Mouse (Mus musculus) heart, embryonic 11.5 days (tissue): Measurements from ENCODE around the gene Wfdc5. TPM values are rescaled to one million over a fixed set of nuclear protein-coding genes. Genes with fewer than 3 reads are reported as not detected.

Experiments
- ATAC-seq: fragments of 200-750 bp; cut with Nextera tagmentation; replicated peaks from 2 replicates; pipeline ENCODE4 v1.8.0; 2017; ENCODE audit warnings: moderate library complexity; ENCODE audit not compliant: insufficient number of reproducible peaks, low FRiP score, low TSS enrichment
- H3K27ac ChIP-seq: fragments of 300-500 bp; sonication (generic); 2 replicates; pipeline ENCODE4 v1.5.1; 2014; ENCODE audit warnings: mild to moderate bottlenecking, low read depth, low read length
- H3K27me3 ChIP-seq: fragments of 300-500 bp; sonication (generic); 2 replicates; pipeline ENCODE4 v1.6.1; 2014; ENCODE audit warnings: mild to moderate bottlenecking, low read length, mixed read lengths; ENCODE audit not compliant: control insufficient read depth, insufficient read depth
- H3K36me3 ChIP-seq: fragments of 300-500 bp; sonication (generic); 2 replicates; pipeline ENCODE4 v1.6.1; 2014; ENCODE audit warnings: mild to moderate bottlenecking, low read length, moderate library complexity, mixed read lengths; ENCODE audit not compliant: control insufficient read depth, insufficient read depth
- H3K4me1 ChIP-seq: fragments of 300-500 bp; sonication (generic); 2 replicates; pipeline ENCODE4 v1.6.1; 2014; ENCODE audit warnings: low read length; ENCODE audit not compliant: control insufficient read depth, insufficient read depth
- H3K4me2 ChIP-seq: fragments of 300-500 bp; sonication (generic); 2 replicates; pipeline ENCODE4 v1.6.1; 2014; ENCODE audit warnings: mild to moderate bottlenecking, moderate library complexity
- H3K4me3 ChIP-seq: fragments of 300-500 bp; sonication (generic); 2 replicates; pipeline ENCODE4 v1.5.1; 2014; ENCODE audit warnings: low read depth, low read length
- H3K9ac ChIP-seq: fragments of 300-500 bp; sonication (generic); 2 replicates; pipeline ENCODE4 v1.6.1; 2014; ENCODE audit warnings: mild to moderate bottlenecking, low read depth, low read length, moderate library complexity
- H3K9me3 ChIP-seq: fragments of 300-500 bp; sonication (generic); replicated peaks from 2 replicates; pipeline ENCODE4 v1.6.1; 2016; ENCODE audit warnings: low read length; ENCODE audit not compliant: control insufficient read depth
- WGBS: fragments of 180-500 bp; shearing (Covaris S2); extraction: QIAGEN DNeasy Blood & Tissue Kit; methylation state at CpG from one replicate; pipeline ENCODE4 v1.1.7; 2014; ENCODE audit not compliant: insufficient replicate concordance; 5-methylcytosine and 5-hydroxymethylcytosine counted together
- polyA plus RNA-seq: library from polyadenylated mRNA; unstranded; fragments of >200 nt; fragmentation: Nextera tagmentation; extraction: Ambion mirVana; gene quantifications from 2 replicates; pipeline ENCODE4 v1.2.1, GENCODE M21; 2014

The Wfdc5 gene
- polyA plus RNA-seq, 1 experiment from 2014 or later = not detected

DNA sequence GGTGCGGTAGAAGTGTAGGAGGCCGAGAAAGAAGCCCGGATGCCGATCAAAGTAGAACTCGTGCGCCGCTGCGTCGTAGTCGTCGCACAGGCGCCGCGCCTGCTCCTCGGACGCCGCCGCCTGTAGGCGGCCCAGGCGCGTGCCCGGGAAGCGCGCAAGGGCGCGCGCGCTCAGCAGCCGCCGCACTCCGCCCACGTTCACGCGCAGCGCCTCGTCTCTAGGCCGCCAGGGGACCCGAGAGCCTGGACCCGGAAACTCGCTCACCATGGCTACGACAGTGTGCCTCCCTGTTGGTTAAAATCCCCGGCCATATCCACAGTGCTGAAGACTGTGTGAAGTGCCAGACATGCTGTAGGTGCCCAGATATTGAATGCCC, 14.0 kb downstream of the Wfdc5 start:
- H3K4me3 ChIP-seq = peak overlapping the region; percentile 43
- H3K27me3 ChIP-seq = peaks cover 70% of the 10 kb centered on the region
- no peak for ATAC-seq
- peaks cover 15% of the 10 kb centered on the region for H3K4me1 ChIP-seq
- H3K9ac ChIP-seq = no peak overlapping the region
- WGBS = 10% methylated on average over 40 of the region's 42 CpGs
- H3K9me3 ChIP-seq = no peaks in the 10 kb centered on the region; the same call in 1 of the 2 replicates
- H3K4me2 ChIP-seq = peak overlapping the region; percentile 65
- no peak overlapping the region for H3K27ac ChIP-seq
- H3K36me3 ChIP-seq = no peaks in the 10 kb centered on the region

DNA sequence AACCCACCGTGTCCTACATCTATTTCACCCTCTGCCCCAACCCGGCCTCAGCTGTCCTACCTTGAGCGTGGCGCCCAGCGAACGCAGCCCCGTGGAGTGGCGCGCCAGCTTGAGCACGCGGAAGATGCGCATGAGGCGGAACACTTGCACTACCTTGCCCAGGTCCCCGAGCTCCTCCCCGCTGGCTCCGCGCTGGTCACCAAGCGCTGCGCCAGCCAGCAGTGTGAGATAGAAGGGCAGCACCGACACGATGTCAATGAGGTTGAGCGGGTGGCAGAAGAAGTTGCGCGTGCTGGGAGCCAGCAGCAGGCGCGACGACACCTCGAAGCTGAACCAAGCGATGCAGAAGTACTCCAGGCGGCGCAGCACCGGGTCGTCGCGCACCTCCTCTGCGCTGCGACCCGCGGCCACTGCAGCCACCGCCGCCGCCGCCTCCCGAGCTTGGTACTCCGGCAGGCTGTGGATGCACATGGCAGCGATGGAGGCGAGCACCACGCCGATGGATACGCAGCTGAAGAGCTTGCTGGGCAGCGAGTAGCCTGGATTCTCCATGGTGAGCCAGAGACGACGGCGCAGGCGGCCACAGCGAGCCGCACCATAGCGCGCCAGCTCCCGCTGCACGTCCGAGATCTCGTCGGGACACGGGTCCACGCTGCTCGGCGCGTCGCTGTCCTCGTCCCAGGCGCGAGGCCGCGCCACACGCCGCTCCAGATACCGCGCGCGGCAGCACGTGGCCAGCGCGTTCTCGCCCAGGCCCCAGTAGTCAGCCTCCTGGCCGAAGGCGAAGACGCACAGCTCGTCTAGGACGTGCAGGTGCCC, 14.6 kb downstream of the Wfdc5 start:
- H3K4me3 ChIP-seq = peak overlapping the region; percentile 43
- 11% methylated on average over 89 of the region's 90 CpGs for WGBS
- peaks cover 15% of the 10 kb centered on the region for H3K4me1 ChIP-seq
- H3K9me3 ChIP-seq = no peaks in the 10 kb centered on the region; the same call in 1 of the 2 replicates
- peaks cover 70% of the 10 kb centered on the region for H3K27me3 ChIP-seq
- ATAC-seq = no peak
- no peak overlapping the region for H3K9ac ChIP-seq
- no peaks in the 10 kb centered on the region for H3K36me3 ChIP-seq
- H3K27ac ChIP-seq = no peak overlapping the region
- peak overlapping the region; percentile 65 for H3K4me2 ChIP-seq

DNA sequence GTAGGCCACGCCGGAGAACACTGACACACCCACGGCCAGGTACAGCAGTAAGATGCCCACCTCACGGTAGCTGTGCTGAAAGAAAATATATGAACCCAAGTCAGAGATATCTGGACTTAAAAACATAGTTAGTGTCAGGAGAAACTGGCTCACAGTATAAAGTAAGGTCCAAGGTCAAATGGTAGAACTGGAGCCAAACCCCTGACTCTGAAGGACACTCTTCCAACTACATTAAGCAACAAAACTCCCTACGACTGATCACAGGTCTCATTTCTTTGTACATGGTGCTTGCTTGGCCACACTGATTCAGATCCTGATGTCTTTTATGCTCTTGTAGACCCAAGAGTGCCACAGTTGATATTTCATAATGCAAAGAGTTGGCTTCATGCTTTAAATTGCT, 17.6 kb downstream of the Wfdc5 start:
- Histone ChIP-seq H3K36me3 (no peaks in the 10 kb centered on the region), H3K4me2 (no peak overlapping the region), H3K27ac (no peak overlapping the region), H3K4me1 (peaks cover 9% of the 10 kb centered on the region; the same call in 1 of the 2 replicates), H3K9ac (no peak overlapping the region), H3K9me3 (no peaks in the 10 kb centered on the region; the same call in 1 of the 2 replicates), H3K4me3 (no peak overlapping the region), H3K27me3 (peaks cover 49% of the 10 kb centered on the region)
- 79% methylated on average over 5 of the region's 5 CpGs for WGBS
- ATAC-seq = no peak

GRCm38 (mm10) chr2:164161515-164162055, 21.0 kb downstream of the Wfdc5 start:
- Histone ChIP-seq H3K27me3 (peaks cover 16% of the 10 kb centered on the region), H3K27ac (no peak overlapping the region), H3K9ac (no peak overlapping the region), H3K36me3 (no peaks in the 10 kb centered on the region), H3K9me3 (no peaks in the 10 kb centered on the region), H3K4me3 (no peak overlapping the region), H3K4me2 (no peak overlapping the region), H3K4me1 (no peaks in the 10 kb centered on the region)
- ATAC-seq = no peak
- 71% methylated on average over 11 of the region's 11 CpGs for WGBS

GRCm38 (mm10) chr2:164158838-164159237, 23.7 kb downstream of the Wfdc5 start:
- Histone ChIP-seq H3K4me1 (no peaks in the 10 kb centered on the region), H3K4me2 (no peak overlapping the region), H3K4me3 (no peak overlapping the region), H3K27ac (no peak overlapping the region), H3K9ac (no peak overlapping the region), H3K27me3 (no peaks in the 10 kb centered on the region), H3K36me3 (no peaks in the 10 kb centered on the region), H3K9me3 (no peaks in the 10 kb centered on the region)
- WGBS = 79% methylated on average over 2 of the region's 2 CpGs
- no peak for ATAC-seq

DNA sequence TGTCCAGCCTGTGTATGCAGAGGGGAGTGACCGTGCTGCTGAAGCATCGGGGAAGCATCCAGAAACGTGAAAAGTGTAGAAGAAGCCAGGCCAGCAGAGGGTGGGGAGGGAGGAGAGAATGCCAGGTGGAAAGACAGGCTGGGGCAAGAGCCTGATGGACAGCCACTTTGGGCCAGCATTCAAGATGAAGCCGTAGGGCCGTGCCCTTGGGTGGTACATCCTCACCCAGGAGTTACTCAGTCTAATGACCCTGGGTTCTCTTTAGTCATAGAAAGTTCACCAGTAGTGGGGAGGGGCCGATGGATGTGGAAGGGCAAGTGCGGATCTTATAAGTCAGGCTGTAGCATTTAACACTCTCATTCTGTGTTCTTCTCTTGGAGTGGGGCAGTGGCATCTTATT, 26.4 kb downstream of the Wfdc5 start:
- Histone ChIP-seq H3K4me3 (no peak overlapping the region), H3K27me3 (no peaks in the 10 kb centered on the region), H3K9ac (no peak overlapping the region), H3K36me3 (no peaks in the 10 kb centered on the region), H3K4me1 (no peaks in the 10 kb centered on the region), H3K4me2 (no peak overlapping the region), H3K27ac (no peak overlapping the region), H3K9me3 (no peaks in the 10 kb centered on the region)
- WGBS = 84% methylated on average over 7 of the region's 7 CpGs
- no peak for ATAC-seq

DNA sequence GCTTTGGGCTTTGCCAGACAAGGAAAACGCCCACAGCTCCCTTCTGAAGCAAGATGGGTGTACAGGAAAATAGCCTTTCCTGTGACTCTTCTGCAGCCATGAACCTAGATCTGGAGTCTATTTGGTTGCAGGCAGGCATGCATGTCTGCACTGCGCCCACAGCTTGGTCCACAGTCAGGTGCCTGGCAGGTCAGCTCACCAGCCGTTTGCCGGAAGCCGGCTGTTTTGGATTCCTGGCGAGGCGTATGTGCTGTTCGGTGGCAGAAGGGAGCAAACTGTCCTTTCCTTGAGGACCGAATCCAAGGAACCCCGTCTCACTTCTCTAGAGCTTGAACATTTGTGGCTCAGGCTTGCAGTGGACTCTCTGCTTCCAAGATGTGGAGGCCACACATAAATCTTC, 28.5 kb downstream of the Wfdc5 start:
- Histone ChIP-seq H3K9me3 (no peaks in the 10 kb centered on the region), H3K27ac (no peak overlapping the region), H3K4me3 (no peak overlapping the region), H3K9ac (no peak overlapping the region), H3K4me2 (no peak overlapping the region), H3K36me3 (no peaks in the 10 kb centered on the region), H3K4me1 (peaks cover 14% of the 10 kb centered on the region), H3K27me3 (no peaks in the 10 kb centered on the region)
- ATAC-seq = no peak
- WGBS = 85% methylated on average over 10 of the region's 10 CpGs

DNA sequence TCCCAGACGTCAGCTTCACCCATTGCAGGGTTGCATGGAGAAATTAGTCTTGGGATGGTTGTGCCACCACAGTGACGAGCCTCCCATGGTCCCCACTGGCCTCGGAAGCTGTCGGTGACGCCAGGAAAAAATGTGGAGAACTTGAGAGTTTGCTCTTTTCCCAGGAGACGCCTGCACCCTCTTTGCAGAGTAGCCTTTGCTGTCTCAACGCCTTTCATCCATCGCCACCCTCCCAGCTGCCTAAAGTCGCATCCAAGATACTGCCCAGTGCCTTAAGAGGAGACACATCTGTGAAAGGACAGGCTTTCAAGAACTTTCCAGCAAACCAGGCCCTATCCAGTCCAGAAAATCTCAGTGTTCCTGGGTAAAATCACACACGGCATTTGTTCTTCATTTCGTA, 30.2 kb downstream of the Wfdc5 start:
- Histone ChIP-seq H3K4me2 (no peak overlapping the region), H3K27ac (no peak overlapping the region), H3K36me3 (no peaks in the 10 kb centered on the region), H3K9me3 (no peaks in the 10 kb centered on the region), H3K4me3 (no peak overlapping the region), H3K27me3 (no peaks in the 10 kb centered on the region), H3K9ac (no peak overlapping the region), H3K4me1 (peaks cover 16% of the 10 kb centered on the region)
- WGBS = 90% methylated on average over 11 of the region's 11 CpGs
- ATAC-seq = no peak
